Comparison of ENCODE assay signal across 8 mouse cellular contexts in genomic region chr2:127247592-127248333, GRCm38 (mm10). TPM values are rescaled to one million over a fixed set of nuclear protein-coding genes. Genes with fewer than 3 reads are reported as not detected.
A peak's percentile ranks its signal among the peaks of the same experiment; 100 is the strongest.
DNase-seq lines count a peak whose midpoint lies in the region; ATAC-seq and TF ChIP-seq lines count a peak whose summit lies in the region.

Gene Ciao1, minus strand, starts transcription at chr2:127247816.
Gene Tmem127, plus strand, starts transcription at chr2:127247908.

- H3K4me2 ChIP-seq in forebrain, embryonic 13.5 days = peak within 1 kb of the TSS; percentile 99
- H3K4me2 ChIP-seq in liver, postnatal 0 days (ENCODE audit: low read depth, low read length) = peak within 1 kb of the TSS; percentile 100
- peak within 1 kb of the TSS; percentile 86 for H3K4me2 ChIP-seq in neural tube, embryonic 14.5 days (ENCODE audit: low read depth, low read length)

- no peak for TF ChIP-seq EP300 in ES-Bruce4 (IDR thresholded peaks at IDR 0.05; ENCODE audit: insufficient read depth, low read depth, low read length)
- 0 out of 2 replicates have a peak, but pooled peaks have one; percentile 16 for TF ChIP-seq EP300 in liver, postnatal 0 days (IDR thresholded peaks at IDR 0.05; ENCODE audit: low read depth)

- ATAC-seq in cerebellum, adult (ENCODE audit: insufficient number of reproducible peaks, low FRiP score, low TSS enrichment) = peak; percentile 97
- ATAC-seq in forebrain, embryonic 13.5 days = peak; percentile 99
- peak; percentile 99 for ATAC-seq in liver, postnatal 0 days
- ATAC-seq in neural tube, embryonic 14.5 days (ENCODE audit: low read depth) = peak; percentile 99

- under 1% methylated on average over 45 of the region's 53 CpGs for WGBS in forebrain, embryonic 13.5 days
- under 1% methylated on average over 53 of the region's 53 CpGs for WGBS in large intestine, adult 2 months
- WGBS in liver, postnatal 0 days (ENCODE audit: insufficient replicate concordance) = under 1% methylated on average over 49 of the region's 53 CpGs
- under 1% methylated on average over 53 of the region's 53 CpGs for WGBS in neural tube, embryonic 14.5 days

- no peak for TF ChIP-seq CTCF in ES-Bruce4 (IDR thresholded peaks at IDR 0.05; ENCODE audit: low read depth, low read length)
- 0 out of 2 replicates have a peak, but pooled peaks have one; percentile 11 for TF ChIP-seq CTCF in liver, postnatal 0 days (IDR thresholded peaks at IDR 0.05; ENCODE audit: low read depth)

- TF ChIP-seq POLR2A in ES-Bruce4 (IDR thresholded peaks at IDR 0.05; ENCODE audit: insufficient read depth, low read length) = peak; percentile 38

- no peak within 1 kb of the TSS for H3K27ac ChIP-seq in ES-Bruce4 (ENCODE audit: insufficient read depth, low read length)
- H3K27ac ChIP-seq in forebrain, embryonic 13.5 days = peak within 1 kb of the TSS; percentile 69
- H3K27ac ChIP-seq in liver, postnatal 0 days (ENCODE audit: low read depth) = peak within 1 kb of the TSS; percentile 91
- H3K27ac ChIP-seq in neural tube, embryonic 14.5 days (ENCODE audit: low read depth, low read length) = peak within 1 kb of the TSS; percentile 78

- H3K9me3 ChIP-seq in ES-Bruce4 (replicated peaks; ENCODE audit: control insufficient read depth, insufficient read depth, low read length, poor library complexity, severe bottlenecking) = no peaks in the 10 kb centered on the region
- no peaks in the 10 kb centered on the region for H3K9me3 ChIP-seq in forebrain, embryonic 13.5 days (replicated peaks)
- H3K9me3 ChIP-seq in liver, postnatal 0 days (ENCODE audit: low read length) = no peaks in the 10 kb centered on the region
- no peaks in the 10 kb centered on the region for H3K9me3 ChIP-seq in neural tube, embryonic 14.5 days (ENCODE audit: control insufficient read depth, low read length)

- intact Hi-C loops in heart, postnatal 10 days (cut with DNase I) = loop anchor here (1.0 kb wide), 2 partner anchors 22 to 94 kb away; no protein-coding TSS in a partner anchor

- H3K9ac ChIP-seq in ES-Bruce4 (ENCODE audit: low read depth, poor library complexity, severe bottlenecking) = peak within 1 kb of the TSS; percentile 89
- peak within 1 kb of the TSS; percentile 93 for H3K9ac ChIP-seq in forebrain, embryonic 13.5 days
- H3K9ac ChIP-seq in liver, postnatal 0 days (replicated peaks) = peak within 1 kb of the TSS; percentile 96
- peak within 1 kb of the TSS; percentile 87 for H3K9ac ChIP-seq in neural tube, embryonic 14.5 days (replicated peaks; ENCODE audit: low read depth, low read length)

- peak; percentile 98 to 99 for DNase-seq in heart, postnatal 10 days
- DNase-seq in large intestine, adult 2 months (ENCODE audit: low read depth, low spot score) = peak; percentile 95
- peak; percentile 99 for DNase-seq in liver, postnatal 0 days
- DNase-seq in testis, postnatal 10 days (ENCODE audit: low spot score) = peak; percentile 98

- H3K36me3 ChIP-seq in ES-Bruce4 (ENCODE audit: control insufficient read depth, insufficient read depth, low read length, poor library complexity, severe bottlenecking) = peaks cover 4% of the 10 kb centered on the region; the same call in 1 of the 2 replicates
- peaks cover 33% of the 10 kb centered on the region for H3K36me3 ChIP-seq in forebrain, embryonic 13.5 days (ENCODE audit: poor library complexity, severe bottlenecking)
- H3K36me3 ChIP-seq in liver, postnatal 0 days (replicated peaks; ENCODE audit: insufficient read depth, low read length) = peaks cover 21% of the 10 kb centered on the region
- peaks cover 13% of the 10 kb centered on the region for H3K36me3 ChIP-seq in neural tube, embryonic 14.5 days (ENCODE audit: control insufficient read depth, insufficient read depth, low read length)

- peaks cover 3% of the 10 kb centered on the region for H3K4me1 ChIP-seq in ES-Bruce4 (ENCODE audit: control insufficient read depth, insufficient read depth, low read length)
- H3K4me1 ChIP-seq in forebrain, embryonic 13.5 days = peaks cover 22% of the 10 kb centered on the region
- peaks cover 27% of the 10 kb centered on the region for H3K4me1 ChIP-seq in liver, postnatal 0 days (ENCODE audit: insufficient read depth)
- H3K4me1 ChIP-seq in neural tube, embryonic 14.5 days (ENCODE audit: control insufficient read depth, insufficient read depth, low read length) = peaks cover 20% of the 10 kb centered on the region

- H3K27me3 ChIP-seq in ES-Bruce4 (ENCODE audit: control insufficient read depth, insufficient read depth, low read length, poor library complexity, severe bottlenecking) = no peaks in the 10 kb centered on the region
- H3K27me3 ChIP-seq in forebrain, embryonic 13.5 days = no peaks in the 10 kb centered on the region
- H3K27me3 ChIP-seq in liver, postnatal 0 days (ENCODE audit: insufficient read depth, low read length) = no peaks in the 10 kb centered on the region
- H3K27me3 ChIP-seq in neural tube, embryonic 14.5 days (ENCODE audit: control insufficient read depth, insufficient read depth, low read length) = no peaks in the 10 kb centered on the region

- H3K4me3 ChIP-seq in ES-Bruce4 (ENCODE audit: low read depth, low read length) = peak within 1 kb of the TSS; percentile 94
- H3K4me3 ChIP-seq in forebrain, embryonic 13.5 days = peak within 1 kb of the TSS; percentile 96
- H3K4me3 ChIP-seq in liver, postnatal 0 days (ENCODE audit: low read depth, low read length) = peak within 1 kb of the TSS; percentile 99
- H3K4me3 ChIP-seq in neural tube, embryonic 14.5 days (ENCODE audit: low read depth, low read length) = peak within 1 kb of the TSS; percentile 81

RNA-seq across cellular contexts. Expression of gene Ciao1, which starts in this region (rescaled TPM):
- 43.7 and 53.8 TPM in 2 replicates for polyA plus RNA-seq in ES-Bruce4 (2011; ENCODE audit: insufficient read depth, insufficient read length, low read depth, missing spikeins)
- 56.2 and 61.6 TPM in 2 replicates for polyA plus RNA-seq in forebrain, embryonic 13.5 days (2015; fragmentation: Nextera tagmentation; extraction: Ambion mirVana)
- total RNA-seq in heart, postnatal 10 days (2021) = 10 to 100 TPM; 57.2 to 60.4 TPM
- polyA plus RNA-seq in large intestine, adult 2 months (2012; rRNA removed) = 57.6 and 58.5 TPM in 2 replicates
- 31.0 and 31.9 TPM in 2 replicates for polyA plus RNA-seq in liver, postnatal 0 days (2015; fragmentation: Nextera tagmentation; extraction: Ambion mirVana)
- 59.0 and 59.9 TPM in 2 replicates for polyA plus RNA-seq in neural tube, embryonic 14.5 days (2014; fragmentation: Nextera tagmentation; extraction: Ambion mirVana)

RNA-seq across cellular contexts. Expression of gene Tmem127, which starts in this region (rescaled TPM):
- 21.7 and 22.3 TPM in 2 replicates for polyA plus RNA-seq in ES-Bruce4 (2011; ENCODE audit: insufficient read depth, insufficient read length, low read depth, missing spikeins)
- polyA plus RNA-seq in forebrain, embryonic 13.5 days (2015; fragmentation: Nextera tagmentation; extraction: Ambion mirVana) = 33.7 and 38.6 TPM in 2 replicates
- total RNA-seq in heart, postnatal 10 days (2021) = 10 to 100 TPM; 39.4 to 40.4 TPM
- polyA plus RNA-seq in large intestine, adult 2 months (2012; rRNA removed) = 67.4 and 99.6 TPM in 2 replicates
- polyA plus RNA-seq in liver, postnatal 0 days (2015; fragmentation: Nextera tagmentation; extraction: Ambion mirVana) = 10.0 and 11.4 TPM in 2 replicates
- 35.1 and 48.8 TPM in 2 replicates for polyA plus RNA-seq in neural tube, embryonic 14.5 days (2014; fragmentation: Nextera tagmentation; extraction: Ambion mirVana)
